Mouse (Mus musculus) C2C12 (cell line): Measurements from ENCODE around the gene Hspa4. TPM values are rescaled to one million over a fixed set of nuclear protein-coding genes. Genes with fewer than 3 reads are reported as not detected.
"Not testable (repeated sequence)": the region's sequence is repeated elsewhere in the genome, so short reads cannot be mapped to it uniquely, and the experiment has no call there.

Source experiments
- H3K27me3 ChIP-seq: one replicate; pipeline ENCODE4 v1.6.1; 2011; ENCODE audit not compliant: control insufficient read depth, insufficient read depth, insufficient read length
- H3K36me3 ChIP-seq: one replicate; pipeline ENCODE4 v1.6.1; 2011; ENCODE audit not compliant: control insufficient read depth, insufficient read depth
- H3K4me3 ChIP-seq: one replicate; pipeline ENCODE4 v1.5.1; 2011; ENCODE audit warnings: mild to moderate bottlenecking, control low read depth; ENCODE audit not compliant: poor library complexity, insufficient read depth, severe bottlenecking
- H3K79me2 ChIP-seq: one replicate; pipeline ENCODE4 v1.6.1; 2011; ENCODE audit not compliant: control insufficient read depth, insufficient read depth
- H3K79me3 ChIP-seq: one replicate; pipeline ENCODE4 v1.6.1; 2011; ENCODE audit warnings: low read depth, control low read depth
- H3ac ChIP-seq: one replicate; pipeline ENCODE3; 2011; ENCODE audit warnings: low read depth; ENCODE audit not compliant: control insufficient read depth, insufficient read length
- CEBPB ChIP-seq: IDR thresholded peaks from one replicate; pipeline ENCODE4 v1.6.1; 2011; ENCODE audit warnings: low read depth, mild to moderate bottlenecking, control low read depth, moderate library complexity
- CTCF ChIP-seq: IDR thresholded peaks from one replicate; pipeline ENCODE4 v1.5.1; 2011; ENCODE audit not compliant: control insufficient read depth, insufficient read depth, insufficient read length
- FOSL1 ChIP-seq: IDR thresholded peaks from one replicate; pipeline ENCODE4 v1.8.0; 2011; ENCODE audit warnings: mild to moderate bottlenecking, low read length; ENCODE audit not compliant: poor library complexity, insufficient read depth, severe bottlenecking
- MAX ChIP-seq: IDR thresholded peaks from one replicate; pipeline ENCODE4 v1.6.1; 2011; ENCODE audit warnings: mild to moderate bottlenecking, control low read depth
- MYOD1 ChIP-seq: IDR thresholded peaks from one replicate; pipeline ENCODE4 v1.6.1; 2011; ENCODE audit warnings: low read depth; ENCODE audit not compliant: control insufficient read depth, insufficient read length
- MYOG ChIP-seq: IDR thresholded peaks from one replicate; pipeline ENCODE4 v1.6.1; 2011; ENCODE audit not compliant: control insufficient read depth, insufficient read length; ENCODE audit errors: extremely low read depth
- USF1 ChIP-seq: IDR thresholded peaks from one replicate; pipeline ENCODE4 v1.6.1; 2011; ENCODE audit warnings: low read depth, mild to moderate bottlenecking, control low read depth, moderate library complexity
- long read RNA-seq, 2 experiments: library from polyadenylated mRNA; unstranded; transcript quantifications; one replicate each; pipeline ENCODE4 v2.0.0; 2019 to 2020
- polyA plus RNA-seq: library from polyadenylated mRNA; unstranded; fragments of >200 nt; fragmentation: generic; extraction: Trizol; gene quantifications from one replicate; pipeline ENCODE4 v1.2.1, GENCODE M21; 2012; ENCODE audit warnings: missing spikeins

Hspa4 gene
- polyA plus RNA-seq, result 112 TPM
- long read RNA-seq, experiment 1, full-length matches to known transcripts, result 79 of 99 reads
- long read RNA-seq, experiment 1, partial matches to known transcripts, result 11 of 99 reads
- long read RNA-seq, experiment 1, other reads (novel, unspliced or antisense), result 9 of 99 reads
- long read RNA-seq, experiment 2, full-length matches to known transcripts, result 2,165 of 2,409 reads
- long read RNA-seq, experiment 2, partial matches to known transcripts, result 89 of 2,409 reads
- long read RNA-seq, experiment 2, other reads (novel, unspliced or antisense), result 155 of 2,409 reads

DNA sequence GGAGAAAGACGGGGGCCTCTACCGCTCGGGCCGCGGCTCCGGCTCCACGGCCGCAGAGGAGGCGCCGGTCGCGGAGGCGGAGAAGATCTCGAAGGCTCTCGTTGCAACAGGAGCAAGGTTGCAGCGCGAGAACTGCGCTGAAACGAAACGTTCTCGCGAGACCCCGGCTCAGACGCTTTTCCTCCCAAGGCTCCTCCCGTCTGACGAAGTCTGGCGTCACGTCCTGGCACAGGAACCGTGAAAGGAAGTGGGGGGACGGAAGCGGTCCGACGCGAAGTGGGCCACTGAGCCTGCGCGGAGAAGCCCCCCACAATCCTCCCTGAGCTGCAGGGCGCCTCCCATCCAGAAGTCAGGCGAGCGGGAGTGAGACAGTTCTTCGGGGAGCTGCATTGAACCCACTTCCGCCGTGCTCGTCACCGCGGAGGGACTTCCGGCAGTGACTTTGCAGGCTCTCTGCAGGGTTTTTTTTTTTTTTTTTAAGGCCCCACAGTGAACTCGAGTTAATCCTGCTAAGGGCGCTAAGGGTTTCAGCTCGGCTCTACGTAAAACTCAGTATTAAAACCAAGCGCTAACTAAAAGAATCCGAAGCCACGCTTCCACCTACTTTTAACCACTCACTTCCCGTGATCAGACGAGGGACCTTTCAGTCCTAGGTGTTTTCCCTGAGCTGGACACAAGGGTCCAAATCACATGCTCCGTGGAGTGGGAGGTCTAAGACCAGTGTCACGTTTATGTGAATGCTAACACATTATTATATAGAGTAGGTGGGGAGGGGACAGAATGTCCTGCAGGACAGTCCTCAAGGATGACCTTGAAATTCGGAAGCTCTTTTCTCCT, at the start of gene Hspa4:
Hspa4 (minus strand) TSS at position 128 of the 837 bp plus-strand sequence.
- Histone ChIP-seq H3ac (peak within 1 kb of the TSS; percentile 98), H3K79me2 (peaks cover 48% of the 10 kb centered on the region), H3K4me3 (peak within 1 kb of the TSS; percentile 99), H3K36me3 (peaks cover 35% of the 10 kb centered on the region), H3K79me3 (peaks cover 41% of the 10 kb centered on the region), H3K27me3 (no peaks in the 10 kb centered on the region)
- TF ChIP-seq FOSL1 (no peak), MYOD1 (no peak), MAX (peak; percentile 34)

DNA sequence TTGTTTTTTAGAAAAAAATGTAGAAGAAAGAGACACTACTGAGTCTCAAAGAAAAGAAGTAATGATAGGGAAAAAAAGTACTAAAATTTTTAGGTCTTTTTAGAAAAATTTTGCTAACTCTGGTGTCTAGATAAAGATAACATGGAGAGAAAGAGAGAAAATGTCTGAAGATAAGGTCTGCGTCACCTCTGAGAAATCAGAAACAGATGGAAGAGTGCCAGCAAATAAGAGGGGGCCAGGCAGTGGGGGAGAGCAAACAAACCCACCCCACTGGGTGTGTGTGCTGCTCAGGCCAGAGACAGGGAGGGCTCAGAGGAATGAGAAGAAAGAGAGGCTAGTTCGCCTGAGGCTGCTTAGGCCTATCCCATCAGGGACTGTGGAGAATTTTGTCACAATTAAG, 45.5 kb upstream of the Hspa4 start:
- no peaks in the 10 kb centered on the region for H3K79me3 ChIP-seq
- H3ac ChIP-seq, result no peak overlapping the region
- TF ChIP-seq USF1 (no peak), CEBPB (no peak), MYOG (no peak), MAX (no peak), FOSL1 (no peak)
- H3K36me3 ChIP-seq, result no peaks in the 10 kb centered on the region
- H3K27me3 ChIP-seq, result no peaks in the 10 kb centered on the region
- H3K79me2 ChIP-seq, result peaks cover under 1% of the 10 kb centered on the region
- no peak overlapping the region for H3K4me3 ChIP-seq

DNA sequence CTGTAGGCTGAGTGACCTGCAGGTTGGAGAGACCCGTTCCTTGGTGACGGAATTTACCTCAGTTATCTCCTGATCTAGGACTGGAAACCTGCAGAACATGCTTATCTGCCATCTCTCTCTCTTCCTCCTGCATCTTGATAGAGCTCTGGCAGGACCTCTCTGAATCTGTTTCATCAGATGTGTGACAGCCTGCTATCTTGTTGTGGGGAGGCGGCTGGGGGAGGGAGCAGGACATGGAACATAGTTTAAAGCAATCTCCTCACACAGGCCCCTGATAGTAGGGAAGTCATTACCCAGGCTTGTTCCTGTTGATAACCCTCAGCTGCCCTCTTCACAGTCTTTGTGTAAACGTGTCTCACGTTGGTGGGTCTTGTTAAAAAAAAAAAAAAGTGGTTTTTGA, 45.1 kb upstream of the Hspa4 start:
- TF ChIP-seq USF1, result no peak
- TF ChIP-seq FOSL1, result no peak
- no peak for TF ChIP-seq CTCF
- no peak for TF ChIP-seq CEBPB
- TF ChIP-seq MYOG, result no peak
- no peak for TF ChIP-seq MAX
- TF ChIP-seq MYOD1, result no peak

DNA sequence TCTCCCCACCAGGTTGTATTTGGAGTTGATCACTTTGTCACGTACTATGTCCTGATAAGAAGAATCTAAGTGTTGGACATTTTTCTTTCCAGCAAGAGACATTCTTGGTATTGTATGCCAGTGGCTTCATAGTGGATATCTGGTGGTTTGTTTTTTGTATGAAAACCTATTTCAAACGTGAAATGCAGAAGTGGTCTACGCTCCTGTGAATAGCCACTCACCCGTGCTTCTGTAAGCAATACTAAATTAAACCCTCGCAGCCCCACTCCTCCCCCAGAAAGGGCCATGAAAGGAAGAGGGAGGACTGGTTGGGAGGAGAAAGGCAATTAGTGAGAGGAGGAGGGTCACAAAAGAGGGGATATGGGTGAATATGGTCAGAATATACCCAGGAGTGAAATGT, 42.5 kb upstream of the Hspa4 start:
- Histone ChIP-seq H3K36me3 (no peaks in the 10 kb centered on the region), H3K79me3 (no peaks in the 10 kb centered on the region), H3K27me3 (no peaks in the 10 kb centered on the region), H3ac (no peak overlapping the region), H3K79me2 (no peaks in the 10 kb centered on the region), H3K4me3 (no peak overlapping the region)
- TF ChIP-seq MYOD1 (no peak), USF1 (no peak), FOSL1 (no peak), CEBPB (no peak), CTCF (no peak), MYOG (no peak), MAX (no peak)

More for the DNA sequence above, 45.1 kb upstream of the Hspa4 start:
- H3ac ChIP-seq, result no peak overlapping the region
- H3K4me3 ChIP-seq, result no peak overlapping the region
- no peaks in the 10 kb centered on the region for H3K36me3 ChIP-seq
- no peaks in the 10 kb centered on the region for H3K27me3 ChIP-seq
- H3K79me3 ChIP-seq, result no peaks in the 10 kb centered on the region
- no peaks in the 10 kb centered on the region for H3K79me2 ChIP-seq

DNA sequence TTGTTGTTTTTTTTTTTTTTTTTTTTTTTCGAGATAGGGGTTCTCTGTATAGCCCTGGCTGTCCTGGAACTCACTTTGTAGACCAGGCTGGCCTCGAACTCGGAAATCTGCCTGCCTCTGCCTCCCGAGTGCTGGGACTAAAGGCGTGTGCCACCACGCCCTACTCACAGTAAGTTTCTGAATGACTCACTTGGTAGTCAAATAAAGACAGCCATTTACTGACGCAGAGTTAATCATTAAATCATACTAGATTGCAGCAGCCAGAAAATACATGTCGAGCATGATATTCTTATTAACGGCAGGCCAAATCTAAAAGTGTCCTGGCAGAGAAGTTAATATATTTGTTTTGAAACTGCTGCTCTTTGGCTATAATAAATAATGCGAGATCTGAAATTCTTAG, 40.8 kb upstream of the Hspa4 start:
- not testable (repeated sequence) for H3K4me3 ChIP-seq, H3K27me3 ChIP-seq, H3K79me2 ChIP-seq, H3ac ChIP-seq, H3K79me3 ChIP-seq, H3K36me3 ChIP-seq

DNA sequence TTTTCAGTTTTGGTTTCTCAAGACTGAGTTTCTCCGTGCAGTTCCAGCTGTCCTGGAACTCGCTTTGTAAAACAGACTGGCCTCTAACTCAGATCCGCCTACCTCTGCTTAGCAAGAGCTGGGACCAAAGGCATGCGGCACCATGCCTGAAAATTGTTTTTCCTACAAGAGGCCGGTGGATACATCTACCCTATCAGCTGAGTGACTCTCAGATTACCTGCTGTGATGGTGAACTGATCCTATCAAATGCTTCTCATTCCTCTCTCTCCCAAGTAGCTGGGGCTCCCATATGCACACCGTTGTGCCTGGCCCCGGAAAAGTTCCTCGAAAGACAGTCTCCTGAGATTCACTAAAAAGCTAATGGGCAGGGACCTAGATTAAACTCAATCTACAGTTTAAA, 37.4 kb upstream of the Hspa4 start:
- no peaks in the 10 kb centered on the region for H3K79me2 ChIP-seq
- no peak overlapping the region for H3K4me3 ChIP-seq
- TF ChIP-seq CTCF (no peak), USF1 (no peak), FOSL1 (no peak), CEBPB (no peak), MAX (no peak), MYOD1 (no peak), MYOG (no peak)
- H3ac ChIP-seq, result no peak overlapping the region
- H3K79me3 ChIP-seq, result no peaks in the 10 kb centered on the region
- no peaks in the 10 kb centered on the region for H3K27me3 ChIP-seq
- H3K36me3 ChIP-seq, result peaks cover 13% of the 10 kb centered on the region
